Mouse (Mus musculus) mammary gland, adult 2 months (tissue): ENCODE measurements around the gene Hdgfl1. TPM values are rescaled to one million over a fixed set of nuclear protein-coding genes. Genes with fewer than 3 reads are reported as not detected.

Experiments used
- polyA plus RNA-seq: library from polyadenylated mRNA; depleted of rRNA; stranded (reverse); fragments of >200 nt; gene quantifications from 2 replicates; pipeline ENCODE4 v1.2.3, GENCODE M21; 2012; ENCODE audit warnings: low replicate concordance; rRNA removed

The Hdgfl1 gene
- not detected in 2 replicates for polyA plus RNA-seq

GRCm38 (mm10) chr13:26769955-26770354, at the start of gene Hdgfl1:
Gene Hdgfl1 (minus strand): TSS chr13:26770165.

